Mouse (Mus musculus) forebrain, embryonic 10.5 days (tissue): Measurements from ENCODE around the gene Clcnka. TPM values are rescaled to one million over a fixed set of nuclear protein-coding genes. Genes with fewer than 3 reads are reported as not detected.
A peak's percentile ranks its signal among the peaks of the same experiment; 100 is the strongest.

ENCODE experiments used
- DNase-seq: peaks from one replicate; pipeline ENCODE4 v3.0.0-alpha.2; 2017; ENCODE audit warnings: low spot score; ENCODE audit errors: extremely low spot score
- H3K27ac ChIP-seq: fragments of 300-500 bp; sonication (generic); 2 replicates; pipeline ENCODE4 v1.5.1; 2016; ENCODE audit warnings: mild to moderate bottlenecking
- H3K27me3 ChIP-seq: fragments of 300-500 bp; sonication (generic); 2 replicates; pipeline ENCODE4 v1.6.1; 2016; ENCODE audit warnings: mild to moderate bottlenecking; ENCODE audit not compliant: poor library complexity, severe bottlenecking
- H3K36me3 ChIP-seq: fragments of 300-500 bp; sonication (generic); replicated peaks from 2 replicates; pipeline ENCODE4 v1.6.1; 2016; ENCODE audit warnings: mild to moderate bottlenecking, moderate library complexity
- H3K4me1 ChIP-seq: fragments of 300-500 bp; sonication (generic); 2 replicates; pipeline ENCODE4 v1.6.1; 2016
- H3K4me3 ChIP-seq: fragments of 300-500 bp; sonication (generic); 2 replicates; pipeline ENCODE4 v1.5.1; 2016; ENCODE audit warnings: mild to moderate bottlenecking, moderate library complexity
- H3K9me3 ChIP-seq: fragments of 300-500 bp; sonication (generic); 2 replicates; pipeline ENCODE4 v1.6.1; 2016; ENCODE audit warnings: mild to moderate bottlenecking, moderate library complexity
- WGBS: fragments of 180-500 bp; shearing (Covaris S2); methylation state at CpG from one replicate; pipeline ENCODE4 v1.1.7; 2016; 5-methylcytosine and 5-hydroxymethylcytosine counted together
- polyA plus RNA-seq: library from polyadenylated mRNA; unstranded; fragments of >200 nt; fragmentation: Nextera tagmentation; extraction: Ambion mirVana; gene quantifications from 2 replicates; pipeline ENCODE4 v1.2.1, GENCODE M21; 2016

Gene Clcnka
- polyA plus RNA-seq, result 0.05 and 0.06 TPM in 2 replicates

GRCm38 (mm10) chr4:141398545-141398944 lies at the start of gene Clcnka:
Clcnka (minus strand) TSS chr4:141398724.
- no peak for DNase-seq
- peaks cover 48% of the 10 kb centered on the region for H3K27me3 ChIP-seq
- 66% methylated on average over 12 of the region's 12 CpGs for WGBS

GRCm38 (mm10) chr4:141446211-141446610 lies 47.7 kb upstream of the Clcnka start:
- 85% methylated on average over 7 of the region's 7 CpGs for WGBS
- H3K36me3 ChIP-seq, result peaks cover 48% of the 10 kb centered on the region
- no peaks in the 10 kb centered on the region for H3K9me3 ChIP-seq
- no peak for DNase-seq
- H3K27me3 ChIP-seq, result no peaks in the 10 kb centered on the region
- H3K27ac ChIP-seq, result no peak overlapping the region
- H3K4me3 ChIP-seq, result no peak overlapping the region
- H3K4me1 ChIP-seq, result peaks cover 29% of the 10 kb centered on the region

More at GRCm38 (mm10) chr4:141398545-141398944, at the start of gene Clcnka:
- Histone ChIP-seq H3K9me3 (no peaks in the 10 kb centered on the region), H3K4me3 (no peak within 1 kb of the TSS), H3K27ac (no peak within 1 kb of the TSS), H3K4me1 (peaks cover 14% of the 10 kb centered on the region), H3K36me3 (no peaks in the 10 kb centered on the region)

- Histone ChIP-seq H3K27me3 (no peaks in the 10 kb centered on the region), H3K27ac (peak overlapping the region; percentile 98), H3K4me3 (peak overlapping the region; percentile 99), H3K36me3 (peaks cover 39% of the 10 kb centered on the region), H3K4me1 (peaks cover 33% of the 10 kb centered on the region), H3K9me3 (no peaks in the 10 kb centered on the region)
- 24% methylated on average over 14 of the region's 14 CpGs for WGBS
- DNase-seq, result no peak
These were observed 46.8 kb upstream of the Clcnka start for GRCm38 (mm10) chr4:141445328-141445720.

- Histone ChIP-seq H3K9me3 (no peaks in the 10 kb centered on the region), H3K4me1 (peaks cover 33% of the 10 kb centered on the region), H3K27ac (peak within 1 kb of the TSS; percentile 98), H3K27me3 (no peaks in the 10 kb centered on the region), H3K36me3 (peaks cover 33% of the 10 kb centered on the region), H3K4me3 (peak within 1 kb of the TSS; percentile 99)
- under 1% methylated on average over 101 of the region's 102 CpGs for WGBS
- DNase-seq, result peak; percentile 89
These were observed 46.2 kb upstream of the Clcnka start, which contains the start of gene Zbtb17 for GRCm38 (mm10) chr4:141444451-141445327. Zbtb17 (plus strand) TSS chr4:141444654.

- Histone ChIP-seq H3K27ac (peak overlapping the region; percentile 98), H3K27me3 (no peaks in the 10 kb centered on the region), H3K36me3 (peaks cover 24% of the 10 kb centered on the region), H3K4me3 (peak overlapping the region; percentile 99), H3K9me3 (no peaks in the 10 kb centered on the region), H3K4me1 (peaks cover 33% of the 10 kb centered on the region)
- 49% methylated on average over 11 of the region's 11 CpGs for WGBS
- no peak for DNase-seq
These were observed 45.3 kb upstream of the Clcnka start for GRCm38 (mm10) chr4:141443641-141444429.

- Histone ChIP-seq H3K27me3 (no peaks in the 10 kb centered on the region), H3K27ac (no peak overlapping the region), H3K4me3 (no peak overlapping the region), H3K4me1 (peaks cover 23% of the 10 kb centered on the region), H3K9me3 (no peaks in the 10 kb centered on the region), H3K36me3 (no peaks in the 10 kb centered on the region)
- DNase-seq, result no peak
These were observed 42.4 kb upstream of the Clcnka start for GRCm38 (mm10) chr4:141440877-141441276.

- Histone ChIP-seq H3K9me3 (no peaks in the 10 kb centered on the region), H3K27ac (no peak overlapping the region), H3K27me3 (no peaks in the 10 kb centered on the region), H3K4me1 (peaks cover 11% of the 10 kb centered on the region), H3K4me3 (no peak overlapping the region), H3K36me3 (no peaks in the 10 kb centered on the region)
- WGBS, result 86% methylated on average over 12 of the region's 12 CpGs
- no peak for DNase-seq
These were observed 40.7 kb upstream of the Clcnka start for GRCm38 (mm10) chr4:141439083-141439803.

- Histone ChIP-seq H3K27ac (no peak within 1 kb of the TSS), H3K4me3 (no peak within 1 kb of the TSS), H3K9me3 (no peaks in the 10 kb centered on the region), H3K36me3 (no peaks in the 10 kb centered on the region), H3K4me1 (peaks cover 3% of the 10 kb centered on the region; the same call in 1 of the 2 replicates), H3K27me3 (no peaks in the 10 kb centered on the region; the same call in 1 of the 2 replicates)
- no peak for DNase-seq
- 92% methylated on average over 1 of the region's 1 CpGs for whole genome bisulfite sequencing
These were observed 37.5 kb upstream of the Clcnka start, which contains the start of gene Srarp for GRCm38 (mm10) chr4:141435974-141436373. Srarp (minus strand) TSS chr4:141436105.

GRCm38 (mm10) chr4:141433191-141433590 lies 34.7 kb upstream of the Clcnka start:
- 84% methylated on average over 18 of the region's 18 CpGs for WGBS
- no peak overlapping the region for H3K4me3 ChIP-seq
- H3K27ac ChIP-seq, result no peak overlapping the region
- H3K27me3 ChIP-seq, result no peaks in the 10 kb centered on the region; the same call in 1 of the 2 replicates
- no peaks in the 10 kb centered on the region for H3K4me1 ChIP-seq
- DNase-seq, result no peak
- H3K36me3 ChIP-seq, result no peaks in the 10 kb centered on the region
- no peaks in the 10 kb centered on the region for H3K9me3 ChIP-seq

GRCm38 (mm10) chr4:141432666-141433065 lies 34.1 kb upstream of the Clcnka start:
- H3K9me3 ChIP-seq, result no peaks in the 10 kb centered on the region
- no peak for DNase-seq
- H3K27me3 ChIP-seq, result peaks cover 5% of the 10 kb centered on the region
- WGBS, result 79% methylated on average over 14 of the region's 14 CpGs
- H3K36me3 ChIP-seq, result no peaks in the 10 kb centered on the region
- H3K4me3 ChIP-seq, result no peak overlapping the region
- H3K4me1 ChIP-seq, result no peaks in the 10 kb centered on the region
- H3K27ac ChIP-seq, result no peak overlapping the region

GRCm38 (mm10) chr4:141430997-141431396 lies 32.5 kb upstream of the Clcnka start:
- Histone ChIP-seq H3K27me3 (peaks cover 22% of the 10 kb centered on the region), H3K27ac (no peak overlapping the region), H3K9me3 (no peaks in the 10 kb centered on the region), H3K36me3 (no peaks in the 10 kb centered on the region), H3K4me3 (no peak overlapping the region), H3K4me1 (peaks cover 6% of the 10 kb centered on the region)
- 49% methylated on average over 9 of the region's 9 CpGs for WGBS
- DNase-seq, result peak; percentile 60

GRCm38 (mm10) chr4:141429847-141430246 lies 31.3 kb upstream of the Clcnka start:
- H3K27me3 ChIP-seq, result peaks cover 33% of the 10 kb centered on the region
- no peak overlapping the region for H3K27ac ChIP-seq
- H3K4me1 ChIP-seq, result peaks cover 17% of the 10 kb centered on the region
- 53% methylated on average over 9 of the region's 9 CpGs for WGBS
- no peak overlapping the region for H3K4me3 ChIP-seq
- no peaks in the 10 kb centered on the region for H3K36me3 ChIP-seq
- H3K9me3 ChIP-seq, result no peaks in the 10 kb centered on the region
- no peak for DNase-seq
